Mouse (Mus musculus) lung, embryonic 14.5 days (tissue): ENCODE measurements at regions not wholly inside any gene's neighbourhood (a gene's known extent, or its start where the extent isn't known, plus 50 kb on each side); places are given as distances from the start of the nearest gene placed in this dataset.

Source experiments
- ATAC-seq: fragments of 200-750 bp; cut with Nextera tagmentation; 2 replicates; pipeline ENCODE4 v1.8.0; 2017; ENCODE audit warnings: mild to moderate bottlenecking, moderate TSS enrichment, moderate library complexity; ENCODE audit not compliant: insufficient read depth
- DNase-seq: peaks from one replicate; pipeline ENCODE4 v3.0.0-alpha.2; 2015
- H3K27ac ChIP-seq: fragments of 300-500 bp; sonication (generic); 2 replicates; pipeline ENCODE4 v1.5.1; 2014; ENCODE audit warnings: low read depth, mild to moderate bottlenecking, moderate library complexity
- H3K27me3 ChIP-seq: fragments of 300-500 bp; sonication (generic); 2 replicates; pipeline ENCODE4 v1.6.1; 2014; ENCODE audit warnings: low read length, control low read depth; ENCODE audit not compliant: insufficient read depth
- H3K36me3 ChIP-seq: fragments of 300-500 bp; sonication (generic); 2 replicates; pipeline ENCODE4 v1.6.1; 2014; ENCODE audit warnings: control low read depth; ENCODE audit not compliant: insufficient read depth
- H3K4me1 ChIP-seq: fragments of 300-500 bp; sonication (generic); 2 replicates; pipeline ENCODE4 v1.6.1; 2014; ENCODE audit warnings: antibody characterized with exemption, control low read depth; ENCODE audit not compliant: insufficient read depth
- H3K4me2 ChIP-seq: fragments of 300-500 bp; sonication (generic); 2 replicates; pipeline ENCODE4 v1.6.1; 2014; ENCODE audit warnings: mild to moderate bottlenecking
- H3K4me3 ChIP-seq: fragments of 300-500 bp; sonication (generic); 2 replicates; pipeline ENCODE4 v1.5.1; 2014; ENCODE audit warnings: low read depth, low read length
- H3K9ac ChIP-seq: fragments of 300-500 bp; sonication (generic); 2 replicates; pipeline ENCODE4 v1.6.1; 2014
- H3K9me3 ChIP-seq: fragments of 300-500 bp; sonication (generic); 2 replicates; pipeline ENCODE4 v1.6.1; 2016; ENCODE audit warnings: low read depth, low read length, control low read depth
- CTCF ChIP-seq: IDR thresholded peaks from 2 replicates; pipeline ENCODE4 v1.5.1; 2016; ENCODE audit warnings: antibody characterized with exemption, low read depth
- WGBS: fragments of 180-500 bp; shearing (Covaris S2); extraction: QIAGEN DNeasy Blood & Tissue Kit; methylation state at CpG from one replicate; pipeline ENCODE4 v1.1.7; 2014; 5-methylcytosine and 5-hydroxymethylcytosine counted together

- Histone ChIP-seq H3K27me3 (no peaks in the 10 kb centered on the region), H3K36me3 (no peaks in the 10 kb centered on the region), H3K9me3 (no peaks in the 10 kb centered on the region), H3K4me1 (no peaks in the 10 kb centered on the region), H3K4me3 (no peak overlapping the region), H3K27ac (0 out of 2 replicates have a peak overlapping the region, but pooled peaks have one; percentile 48), H3K9ac (no peak overlapping the region), H3K4me2 (peak overlapping the region; percentile 60)
- peak; percentile 64 for ATAC-seq
- no peak for TF ChIP-seq CTCF
- DNase-seq = peak; percentile 19
- 18% methylated on average over 6 of the region's 6 CpGs for WGBS
Observed at GRCm38 (mm10) chr3:115641411-115641810, 73.5 kb downstream of the S1pr1 start.

DNA sequence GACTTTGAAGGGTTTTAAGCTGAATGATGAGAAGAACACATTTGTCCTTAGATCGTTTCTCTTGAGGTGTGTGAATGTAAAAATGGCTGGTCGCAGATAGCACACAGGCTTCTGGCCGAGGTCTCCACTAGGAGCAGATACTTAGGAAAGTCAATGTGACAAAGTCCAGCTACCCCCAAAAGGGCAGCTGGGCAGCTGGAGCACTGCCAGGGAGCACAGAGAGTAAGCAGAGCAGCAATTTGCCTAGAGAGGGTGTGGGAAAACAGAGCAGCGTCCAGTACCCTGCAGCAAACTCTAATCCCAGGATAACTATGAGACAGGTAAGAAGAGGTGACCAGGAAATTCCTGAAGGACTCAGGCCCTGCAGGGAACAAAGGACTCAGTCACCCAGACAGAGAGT, 79.4 kb downstream of the S1pr1 start:
- no peak overlapping the region for H3K27ac ChIP-seq
- TF ChIP-seq CTCF = no peak
- WGBS = 73% methylated on average over 4 of the region's 4 CpGs

GRCm38 (mm10) chr3:115635081-115635480, 79.8 kb downstream of the S1pr1 start:
- no peaks in the 10 kb centered on the region for H3K27me3 ChIP-seq
- no peaks in the 10 kb centered on the region for H3K9me3 ChIP-seq
- no peak overlapping the region for H3K4me3 ChIP-seq
- TF ChIP-seq CTCF = no peak
- DNase-seq (no peak), ATAC-seq (no peak)
- WGBS = 88% methylated on average over 5 of the region's 5 CpGs
- H3K4me1 ChIP-seq = no peaks in the 10 kb centered on the region
- H3K36me3 ChIP-seq = no peaks in the 10 kb centered on the region
- H3K27ac ChIP-seq = no peak overlapping the region
- no peak overlapping the region for H3K9ac ChIP-seq
- no peak overlapping the region for H3K4me2 ChIP-seq

More for the DNA sequence above, 79.4 kb downstream of the S1pr1 start:
- Histone ChIP-seq H3K36me3 (no peaks in the 10 kb centered on the region), H3K9ac (no peak overlapping the region), H3K4me2 (no peak overlapping the region), H3K27me3 (no peaks in the 10 kb centered on the region), H3K4me3 (no peak overlapping the region), H3K4me1 (no peaks in the 10 kb centered on the region), H3K9me3 (no peaks in the 10 kb centered on the region)
- DNase-seq (no peak), ATAC-seq (no peak)

DNA sequence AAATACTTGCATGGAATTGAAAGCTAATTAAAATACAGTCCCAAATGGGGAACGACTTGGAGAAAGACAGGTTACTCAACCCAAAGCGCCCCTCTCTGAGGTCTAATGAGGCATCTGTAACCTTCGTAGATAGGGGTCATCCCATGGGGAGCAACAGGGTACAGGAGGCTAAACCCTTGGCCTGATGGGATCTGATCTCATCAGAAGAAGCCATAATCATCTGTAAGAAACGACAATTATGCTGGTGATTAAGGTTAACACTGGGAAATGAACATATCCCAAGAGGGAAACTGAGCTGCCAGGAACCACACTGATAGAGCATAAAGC, 82.5 kb downstream of the S1pr1 start:
- Histone ChIP-seq H3K4me3 (no peak overlapping the region), H3K27ac (no peak overlapping the region), H3K27me3 (no peaks in the 10 kb centered on the region), H3K9ac (no peak overlapping the region), H3K4me2 (no peak overlapping the region), H3K36me3 (no peaks in the 10 kb centered on the region), H3K4me1 (no peaks in the 10 kb centered on the region), H3K9me3 (no peaks in the 10 kb centered on the region)
- no peak for DNase-seq
- TF ChIP-seq CTCF = no peak
- WGBS = 73% methylated on average over 4 of the region's 4 CpGs
- no peak for ATAC-seq

DNA sequence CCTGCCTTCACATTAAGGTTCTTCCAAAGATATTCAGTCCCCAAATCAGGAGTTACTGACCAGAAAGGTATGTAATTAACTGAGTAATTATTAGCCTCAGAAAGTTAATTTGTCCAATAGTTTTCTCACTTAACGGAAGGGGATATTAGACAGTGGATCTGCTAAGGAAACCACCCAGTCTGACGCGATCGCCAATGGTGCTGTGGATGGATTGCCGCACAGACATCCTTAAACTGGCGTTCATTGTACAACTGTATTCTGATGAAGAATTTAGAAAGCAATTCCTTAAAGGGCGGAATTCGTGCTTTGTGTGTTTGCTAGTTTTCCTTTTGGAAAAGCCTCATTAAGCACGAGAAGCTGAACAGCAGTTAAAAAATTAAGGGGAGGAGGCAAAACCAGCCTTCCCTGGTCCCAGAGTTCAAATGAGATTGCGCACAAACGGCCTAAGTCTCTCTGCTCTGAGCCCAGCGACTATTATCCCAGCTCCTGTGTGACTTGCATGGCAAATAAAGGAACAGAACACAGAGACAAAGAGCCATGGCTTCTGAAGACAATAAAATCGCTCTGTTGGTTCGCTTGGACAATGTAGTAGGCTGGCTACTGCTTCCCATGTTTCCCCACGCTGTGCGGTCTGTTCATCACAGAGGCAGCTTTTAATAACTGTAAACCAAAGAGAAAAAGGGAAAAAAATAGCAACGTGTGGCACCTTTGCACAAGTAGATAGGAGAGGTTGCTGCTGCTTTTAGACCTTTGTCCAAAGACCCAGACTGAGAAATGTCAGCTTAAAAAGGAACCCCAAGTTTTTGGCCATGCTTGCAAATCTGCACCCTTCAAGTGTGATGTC, 83.1 kb downstream of the S1pr1 start:
- no peak overlapping the region for H3K4me2 ChIP-seq
- H3K27ac ChIP-seq = no peak overlapping the region
- no peak overlapping the region for H3K9ac ChIP-seq
- ATAC-seq (no peak), DNase-seq (no peak)
- H3K4me1 ChIP-seq = no peaks in the 10 kb centered on the region
- TF ChIP-seq CTCF = no peak
- no peak overlapping the region for H3K4me3 ChIP-seq
- H3K27me3 ChIP-seq = no peaks in the 10 kb centered on the region
- 87% methylated on average over 17 of the region's 17 CpGs for WGBS
- H3K9me3 ChIP-seq = no peaks in the 10 kb centered on the region
- no peaks in the 10 kb centered on the region for H3K36me3 ChIP-seq

DNA sequence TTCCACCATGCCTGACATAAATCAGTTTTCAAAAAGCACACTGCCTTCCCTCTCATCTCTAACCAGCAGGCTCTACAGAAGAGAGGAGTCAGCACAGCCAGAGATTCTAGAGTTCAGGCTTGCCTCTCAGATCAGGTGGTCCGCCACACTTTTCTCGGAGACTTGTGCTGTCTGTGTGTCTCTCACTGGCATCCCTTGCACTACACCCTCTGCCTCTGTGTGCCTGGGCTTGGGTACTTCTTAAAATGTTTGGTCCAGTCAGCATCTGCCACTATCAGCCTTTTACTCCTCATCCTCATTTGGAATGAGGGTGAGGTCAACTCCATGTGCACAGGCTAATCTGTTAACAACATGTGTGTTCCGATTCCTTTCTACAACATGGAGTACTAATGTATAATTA, 92.0 kb downstream of the S1pr1 start:
- Histone ChIP-seq H3K27me3 (no peaks in the 10 kb centered on the region), H3K4me3 (no peak overlapping the region), H3K27ac (no peak overlapping the region), H3K9ac (no peak overlapping the region), H3K9me3 (no peaks in the 10 kb centered on the region), H3K36me3 (no peaks in the 10 kb centered on the region), H3K4me1 (no peaks in the 10 kb centered on the region), H3K4me2 (no peak overlapping the region)
- 90% methylated on average over 3 of the region's 3 CpGs for WGBS
- no peak for TF ChIP-seq CTCF
- DNase-seq (no peak), ATAC-seq (no peak)

DNA sequence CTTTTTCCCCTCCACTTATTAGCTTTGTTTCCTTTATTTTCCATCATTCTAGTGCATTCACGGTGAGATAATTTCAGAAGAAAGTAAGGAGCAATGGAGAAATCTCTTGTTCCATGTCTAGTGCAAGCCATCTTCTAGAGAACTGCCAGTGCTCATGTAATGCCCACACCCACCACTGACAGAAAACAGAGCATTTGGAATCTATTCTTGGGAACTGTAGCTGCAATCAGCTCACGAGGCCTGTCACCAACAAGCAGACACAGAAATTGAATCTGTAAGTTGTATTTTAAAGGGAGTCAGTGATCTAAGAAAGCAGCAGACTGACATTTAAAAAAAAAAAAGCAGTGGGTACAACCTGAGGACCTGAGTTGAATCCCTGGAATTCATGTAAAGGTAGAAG, 92.6 kb downstream of the S1pr1 start:
- no peak overlapping the region for H3K9ac ChIP-seq
- TF ChIP-seq CTCF = no peak
- 75% methylated on average over 2 of the region's 2 CpGs for WGBS
- no peak for DNase-seq
- no peak overlapping the region for H3K27ac ChIP-seq
- H3K27me3 ChIP-seq = no peaks in the 10 kb centered on the region
- H3K4me1 ChIP-seq = no peaks in the 10 kb centered on the region
- no peaks in the 10 kb centered on the region for H3K9me3 ChIP-seq
- no peak overlapping the region for H3K4me3 ChIP-seq
- ATAC-seq = no peak
- H3K36me3 ChIP-seq = no peaks in the 10 kb centered on the region
- H3K4me2 ChIP-seq = no peak overlapping the region
